Mouse (Mus musculus) kidney, postnatal 36 days (tissue): Measurements from ENCODE around the gene Proser3.

ENCODE experiments used
- DNase-seq, 2 experiments: peaks; one replicate each; pipeline ENCODE4 v3.0.0; 2021 to 2022; ENCODE audit warnings: mixed read lengths in 2 of 2

Gene Proser3

GRCm38 (mm10) chr7:30534633-30535577 lies 17.2 kb downstream of the Proser3 start, which contains the start of gene Arhgap33:
Gene Arhgap33, minus strand, starts transcription at chr7:30535060.
- peak; percentile 97 for DNase-seq

- DNase-seq = no peak
Observed at GRCm38 (mm10) chr7:30533941-30534632, 18.0 kb downstream of the Proser3 start.

GRCm38 (mm10) chr7:30532931-30533330 lies 19.2 kb downstream of the Proser3 start:
- peak; percentile 80 to 81 for DNase-seq

GRCm38 (mm10) chr7:30531291-30531815 lies 20.7 kb downstream of the Proser3 start:
- no peak for DNase-seq

GRCm38 (mm10) chr7:30526981-30527380 lies 25.1 kb downstream of the Proser3 start:
- no peak for DNase-seq

GRCm38 (mm10) chr7:30526399-30526798 lies 25.7 kb downstream of the Proser3 start:
- DNase-seq = no peak

- DNase-seq = no peak
Observed at GRCm38 (mm10) chr7:30525954-30526353, 26.1 kb downstream of the Proser3 start.

GRCm38 (mm10) chr7:30524487-30524886 lies 27.6 kb downstream of the Proser3 start:
- no peak for DNase-seq

- no peak for DNase-seq
Observed at GRCm38 (mm10) chr7:30522871-30523270, 29.2 kb downstream of the Proser3 start.

- DNase-seq = no peak
Observed at GRCm38 (mm10) chr7:30520856-30521255, 31.2 kb downstream of the Proser3 start.

- peak; percentile 34 to 50 for DNase-seq
Observed at GRCm38 (mm10) chr7:30520396-30520795, 31.7 kb downstream of the Proser3 start.

GRCm38 (mm10) chr7:30518325-30518724 lies 33.8 kb downstream of the Proser3 start:
- no peak for DNase-seq

- peak in 1 of 2 experiments; percentile 24 for DNase-seq
Observed at GRCm38 (mm10) chr7:30515003-30515760, 36.9 kb downstream of the Proser3 start.

GRCm38 (mm10) chr7:30508061-30508460 lies 44.0 kb downstream of the Proser3 start:
- DNase-seq = no peak

GRCm38 (mm10) chr7:30501159-30501558 lies 50.9 kb downstream of the Proser3 start:
- DNase-seq = peak in 1 of 2 experiments; percentile 39

GRCm38 (mm10) chr7:30495506-30496042 lies 56.5 kb downstream of the Proser3 start:
- peak; percentile 46 to 69 for DNase-seq

GRCm38 (mm10) chr7:30493401-30493931 lies 58.6 kb downstream of the Proser3 start, which contains the start of gene Prodh2:
Gene Prodh2, plus strand, starts transcription at chr7:30493622.
- peak; percentile 63 to 87 for DNase-seq

GRCm38 (mm10) chr7:30492765-30493164 lies 59.3 kb downstream of the Proser3 start:
- peak; percentile 87 to 93 for DNase-seq

GRCm38 (mm10) chr7:30490957-30491307 lies 61.2 kb downstream of the Proser3 start:
- DNase-seq = no peak

GRCm38 (mm10) chr7:30490251-30490956 lies 61.7 kb downstream of the Proser3 start:
- DNase-seq = peak in 1 of 2 experiments; percentile 66
